Mouse (Mus musculus): ENCODE measurements around the gene Ppp1r36. TPM values are rescaled to one million over a fixed set of nuclear protein-coding genes. Genes with fewer than 3 reads are reported as not detected.

Ppp1r36 gene
- not detected in 2 replicates for polyA plus RNA-seq (2012)

DNA sequence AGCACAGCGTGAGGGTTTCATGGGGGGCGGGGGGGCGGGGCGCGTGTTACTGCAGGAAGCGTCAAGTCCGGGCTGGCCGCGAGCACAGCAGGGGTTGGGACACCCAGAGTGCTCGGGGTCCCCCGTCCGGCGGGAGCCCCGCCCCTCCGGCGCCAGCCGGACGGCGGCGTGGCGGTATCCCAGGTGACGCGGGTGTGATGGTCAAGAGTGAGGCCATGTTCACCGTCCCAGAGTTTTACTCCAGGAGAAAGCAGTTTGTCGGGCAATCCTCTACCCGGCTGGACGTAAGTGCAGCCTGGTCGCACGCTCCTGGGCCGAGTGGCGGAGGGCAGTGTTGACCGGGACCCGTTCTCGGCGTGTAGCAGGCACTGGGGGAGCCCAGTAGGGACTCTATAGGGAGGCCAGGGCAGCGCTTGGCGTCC, at the start of gene Ppp1r36:
Ppp1r36 (plus strand) TSS at position 106 of the 422 bp plus-strand sequence.
- Histone ChIP-seq H3K36me3 (ENCODE audit: control insufficient read depth) (no peaks in the 10 kb centered on the region), H3K27me3 (ENCODE audit: control insufficient read depth) (peaks cover 36% of the 10 kb centered on the region), H3K9me3 (ENCODE audit: control insufficient read depth, low read length) (peaks cover 13% of the 10 kb centered on the region), H3K4me3 (replicated peaks) (no peak within 1 kb of the TSS), H3K4me1 (ENCODE audit: control insufficient read depth) (peaks cover 12% of the 10 kb centered on the region)
- TF ChIP-seq TAL1 (IDR thresholded peaks at IDR 0.05; ENCODE audit: low read length) (no peak), GATA1 (IDR thresholded peaks at IDR 0.05; ENCODE audit: low read length) (no peak)

- H3K4me3 ChIP-seq (replicated peaks), result peak overlapping the region; percentile 96
- no peak for TF ChIP-seq TAL1 (IDR thresholded peaks at IDR 0.05; ENCODE audit: low read length)
- no peak for TF ChIP-seq GATA1 (IDR thresholded peaks at IDR 0.05; ENCODE audit: low read length)
Observed at GRCm38 (mm10) chr12:76368201-76368789, 49.0 kb upstream of the Ppp1r36 start.

GRCm38 (mm10) chr12:76368790-76369205, 48.5 kb upstream of the Ppp1r36 start:
- H3K9me3 ChIP-seq (ENCODE audit: control insufficient read depth, low read length), result no peaks in the 10 kb centered on the region
- peaks cover 75% of the 10 kb centered on the region for H3K4me1 ChIP-seq (ENCODE audit: control insufficient read depth)
- TF ChIP-seq TAL1 (IDR thresholded peaks at IDR 0.05; ENCODE audit: low read length) (no peak), GATA1 (IDR thresholded peaks at IDR 0.05; ENCODE audit: low read length) (peak; percentile 64)
- H3K27me3 ChIP-seq (ENCODE audit: control insufficient read depth), result no peaks in the 10 kb centered on the region
- H3K4me3 ChIP-seq (replicated peaks), result peak overlapping the region; percentile 96
- peaks cover 14% of the 10 kb centered on the region for H3K36me3 ChIP-seq (ENCODE audit: control insufficient read depth)

More at GRCm38 (mm10) chr12:76368201-76368789, 49.0 kb upstream of the Ppp1r36 start:
- Histone ChIP-seq H3K9me3 (ENCODE audit: control insufficient read depth, low read length) (no peaks in the 10 kb centered on the region), H3K36me3 (ENCODE audit: control insufficient read depth) (peaks cover 16% of the 10 kb centered on the region), H3K27me3 (ENCODE audit: control insufficient read depth) (no peaks in the 10 kb centered on the region), H3K4me1 (ENCODE audit: control insufficient read depth) (peaks cover 76% of the 10 kb centered on the region)

DNA sequence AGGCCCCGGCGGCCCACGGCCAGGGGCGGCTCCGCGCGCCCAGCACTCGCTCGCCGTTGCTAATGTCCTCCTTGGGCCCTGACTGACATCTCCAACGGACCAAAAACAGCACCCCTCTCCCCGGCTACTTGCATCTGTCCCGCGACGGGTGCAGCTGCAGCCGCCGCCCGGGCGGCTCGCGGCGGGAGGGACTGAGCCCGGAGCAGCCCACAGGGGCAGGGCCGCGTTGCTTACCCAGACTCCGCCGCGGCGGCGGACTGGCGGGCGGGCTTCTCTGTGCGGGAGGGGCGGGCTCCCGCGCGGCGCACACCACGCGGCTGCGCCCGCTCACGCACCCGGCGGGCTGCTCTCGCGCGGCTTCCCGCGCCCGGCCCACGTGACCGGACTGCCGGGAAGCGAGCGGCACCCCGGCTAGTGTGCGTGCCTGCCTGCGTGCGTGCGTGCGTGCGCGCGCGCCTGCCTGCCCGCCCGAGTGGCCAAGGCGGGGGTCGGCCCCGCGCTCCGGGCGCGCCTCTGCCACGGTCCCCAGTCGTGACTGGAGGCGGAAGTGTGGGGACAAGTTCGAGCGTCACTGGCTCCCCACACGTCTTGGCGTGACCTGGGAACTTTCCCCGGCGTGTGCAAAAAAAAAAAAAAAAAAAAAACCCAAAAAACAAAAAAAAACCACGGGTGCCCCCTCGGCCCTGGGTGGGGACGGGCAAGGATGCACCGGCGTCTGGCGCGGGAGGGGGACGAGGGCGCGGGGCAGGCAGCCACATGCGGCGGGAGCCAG, 47.9 kb upstream of the Ppp1r36 start, which contains the start of gene Zbtb25:
Zbtb25 (minus strand) TSS at position 397 of the 772 bp plus-strand sequence.
- H3K9me3 ChIP-seq (ENCODE audit: control insufficient read depth, low read length), result no peaks in the 10 kb centered on the region
- no peaks in the 10 kb centered on the region for H3K27me3 ChIP-seq (ENCODE audit: control insufficient read depth)
- H3K36me3 ChIP-seq (ENCODE audit: control insufficient read depth), result peaks cover 13% of the 10 kb centered on the region
- TF ChIP-seq GATA1 (IDR thresholded peaks at IDR 0.05; ENCODE audit: low read length), result no peak
- TF ChIP-seq TAL1 (IDR thresholded peaks at IDR 0.05; ENCODE audit: low read length), result no peak
- peak within 1 kb of the TSS; percentile 96 for H3K4me3 ChIP-seq (replicated peaks)
- H3K4me1 ChIP-seq (ENCODE audit: control insufficient read depth), result peaks cover 75% of the 10 kb centered on the region

DNA sequence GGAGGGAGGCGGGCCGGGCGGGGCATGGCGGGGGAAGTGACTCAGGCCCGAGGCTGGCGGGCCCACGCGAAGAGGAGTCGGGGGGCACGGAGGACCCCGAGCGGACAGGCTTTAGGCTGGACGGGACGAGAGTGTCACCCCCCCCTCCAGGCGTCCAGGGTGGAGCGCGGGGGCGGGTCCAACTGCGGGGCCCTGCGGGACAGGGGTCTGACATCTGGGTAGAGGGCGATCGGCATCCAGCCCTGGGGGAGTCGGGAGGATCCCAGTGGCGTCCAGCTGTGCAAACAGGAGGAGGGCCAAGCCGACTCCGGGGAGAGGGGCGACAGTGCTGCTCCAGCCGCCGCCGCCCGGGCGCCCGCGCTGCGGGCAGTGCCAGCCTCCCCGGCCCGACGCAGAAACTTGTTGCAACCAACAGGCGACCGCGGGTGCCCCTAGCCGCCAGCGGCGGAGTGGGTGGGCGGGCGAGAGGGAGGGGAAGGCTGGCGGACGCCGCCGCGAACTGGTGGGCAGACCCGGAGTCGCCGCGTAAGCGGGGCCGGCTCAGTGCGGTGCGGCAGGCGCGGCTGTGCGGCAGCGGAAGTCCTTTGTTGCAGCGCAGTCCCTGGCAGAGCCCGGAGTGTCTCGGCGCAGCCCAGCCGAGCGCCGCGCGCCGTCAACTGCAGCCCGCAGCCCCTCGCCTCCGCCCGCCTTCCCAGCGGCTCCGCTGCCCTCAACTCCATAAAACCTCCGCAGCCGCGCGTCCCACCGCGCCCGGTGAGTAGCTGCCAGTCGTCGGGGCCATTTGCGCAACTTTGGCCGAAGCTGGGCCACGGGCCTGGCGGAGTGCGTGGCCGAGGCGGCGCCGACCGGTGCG, 47.1 kb upstream of the Ppp1r36 start, which contains the start of gene Zbtb1:
Zbtb1 (plus strand) TSS at position 289 of the 853 bp plus-strand sequence.
- Histone ChIP-seq H3K4me1 (ENCODE audit: control insufficient read depth) (peaks cover 79% of the 10 kb centered on the region), H3K27me3 (ENCODE audit: control insufficient read depth) (no peaks in the 10 kb centered on the region)
- TF ChIP-seq TAL1 (IDR thresholded peaks at IDR 0.05; ENCODE audit: low read length) (no peak), GATA1 (IDR thresholded peaks at IDR 0.05; ENCODE audit: low read length) (no peak)

GRCm38 (mm10) chr12:76370831-76371571, 46.3 kb upstream of the Ppp1r36 start:
- no peaks in the 10 kb centered on the region for H3K9me3 ChIP-seq (ENCODE audit: control insufficient read depth, low read length)
- peak overlapping the region; percentile 96 for H3K4me3 ChIP-seq (replicated peaks)
- no peaks in the 10 kb centered on the region for H3K27me3 ChIP-seq (ENCODE audit: control insufficient read depth)
- peaks cover 12% of the 10 kb centered on the region for H3K36me3 ChIP-seq (ENCODE audit: control insufficient read depth)
- TF ChIP-seq TAL1 (IDR thresholded peaks at IDR 0.05; ENCODE audit: low read length), result no peak
- peaks cover 79% of the 10 kb centered on the region for H3K4me1 ChIP-seq (ENCODE audit: control insufficient read depth)

More for the DNA sequence above, 47.1 kb upstream of the Ppp1r36 start, which contains the start of gene Zbtb1:
- H3K4me3 ChIP-seq (replicated peaks), result peak within 1 kb of the TSS; percentile 96
- H3K36me3 ChIP-seq (ENCODE audit: control insufficient read depth), result peaks cover 12% of the 10 kb centered on the region
- H3K9me3 ChIP-seq (ENCODE audit: control insufficient read depth, low read length), result no peaks in the 10 kb centered on the region

GRCm38 (mm10) chr12:76372046-76372445, 45.3 kb upstream of the Ppp1r36 start:
- Histone ChIP-seq H3K9me3 (ENCODE audit: control insufficient read depth, low read length) (no peaks in the 10 kb centered on the region), H3K4me3 (replicated peaks) (peak overlapping the region; percentile 96), H3K36me3 (ENCODE audit: control insufficient read depth) (peaks cover 13% of the 10 kb centered on the region), H3K4me1 (ENCODE audit: control insufficient read depth) (peaks cover 82% of the 10 kb centered on the region), H3K27me3 (ENCODE audit: control insufficient read depth) (no peaks in the 10 kb centered on the region)
- TF ChIP-seq GATA1 (IDR thresholded peaks at IDR 0.05; ENCODE audit: low read length), result no peak
- no peak for TF ChIP-seq TAL1 (IDR thresholded peaks at IDR 0.05; ENCODE audit: low read length)

All from erythroblast, embryonic 14.5 days (primary cell).